Mouse (Mus musculus) stomach, postnatal 0 days (tissue): ENCODE data around the gene Cdk11b.

Experiments used
- CTCF ChIP-seq: IDR thresholded peaks from 2 replicates; pipeline ENCODE4 v1.5.1; 2016; ENCODE audit warnings: antibody characterized with exemption, low read depth, mild to moderate bottlenecking, moderate library complexity
- EP300 ChIP-seq: optimal IDR thresholded peaks from 2 replicates; pipeline ENCODE3; 2016; ENCODE audit warnings: antibody characterized with exemption

GRCm38 (mm10) chr4:155605132-155605531 is 19.5 kb upstream of the Cdk11b start:
- TF ChIP-seq EP300 (no peak), CTCF (no peak)
